ENCODE assay signal across 11 mouse cellular contexts in the genomic region with DNA sequence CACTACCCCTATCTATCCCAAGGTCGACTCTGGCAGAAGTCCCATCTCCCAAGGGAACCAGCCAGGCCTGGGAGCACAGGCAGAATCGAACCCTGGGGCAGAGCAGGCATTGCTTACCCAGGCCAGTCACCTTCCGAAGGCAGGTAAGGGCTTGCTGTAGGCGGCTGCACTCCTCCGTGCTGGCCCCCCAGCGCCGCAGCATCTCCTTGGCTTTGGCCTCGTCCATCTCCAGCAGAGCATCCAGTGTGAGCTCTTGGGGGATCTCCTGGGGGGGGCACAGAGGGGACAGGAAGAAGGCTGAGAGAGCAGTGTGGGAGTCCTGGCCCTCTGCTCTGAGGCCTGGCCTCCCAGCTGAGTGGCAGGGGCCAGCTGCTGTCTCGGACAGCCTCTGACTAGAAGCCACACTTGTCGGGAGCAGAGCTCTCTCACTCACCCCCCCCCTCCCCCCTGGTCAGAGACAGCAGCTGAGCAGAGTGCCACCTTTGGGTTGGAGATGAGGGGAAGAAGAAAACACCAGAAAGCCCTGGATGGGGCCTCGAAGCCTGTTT.
DNase-seq lines count a peak whose midpoint lies in the region; ATAC-seq and TF ChIP-seq lines count a peak whose summit lies in the region.
"Had no signal": no experiment of that assay in that cellular context is flagged by ENCODE, and none has a peak within 500 bp of the region (broad histone marks: within the 10 kb centered on the region; RNA-seq: fewer than 3 reads in every experiment).

No protein-coding gene starts in this region.

- TF ChIP-seq CTCF in kidney, adult 2 months (conservative IDR thresholded peaks at IDR 0.05; ENCODE audit: insufficient read depth, insufficient read length, low read depth, low read length): no peak
- 0 out of 2 replicates have a peak, but pooled peaks have one; percentile 5 for TF ChIP-seq CTCF in intestine, postnatal 0 days (IDR thresholded peaks at IDR 0.05; ENCODE audit: low read depth)

- H3K4me2 ChIP-seq in kidney, embryonic 15.5 days: no peak overlapping the region
- H3K4me2 ChIP-seq in intestine, postnatal 0 days (replicated peaks; ENCODE audit: low read depth): no peak overlapping the region
- H3K4me2 ChIP-seq in stomach, embryonic 16.5 days (ENCODE audit: low read depth, low read length): no peak overlapping the region

- peak; percentile 40; the same call in 1 of the 2 replicates for ATAC-seq in kidney, embryonic 15.5 days (replicated peaks; ENCODE audit: low FRiP score)
- no peak for ATAC-seq in intestine, postnatal 0 days
- ATAC-seq in stomach, embryonic 16.5 days (ENCODE audit: insufficient read depth, low FRiP score): no peak

- H3K4me3 ChIP-seq in kidney, embryonic 15.5 days (replicated peaks): no peak overlapping the region
- no peak overlapping the region for H3K4me3 ChIP-seq in kidney, adult 2 months (ENCODE audit: insufficient read depth, low read depth, low read length)
- H3K4me3 ChIP-seq in intestine, postnatal 0 days (ENCODE audit: low read depth, low read length): no peak overlapping the region
- H3K4me3 ChIP-seq in stomach, embryonic 16.5 days (replicated peaks; ENCODE audit: low read length): no peak overlapping the region

- H3K4me1 ChIP-seq in kidney, embryonic 15.5 days: peaks cover 25% of the 10 kb centered on the region
- no peaks in the 10 kb centered on the region for H3K4me1 ChIP-seq in kidney, adult 2 months (ENCODE audit: control insufficient read depth, insufficient read depth, low read length)
- no peaks in the 10 kb centered on the region for H3K4me1 ChIP-seq in intestine, postnatal 0 days (replicated peaks; ENCODE audit: control insufficient read depth, insufficient read depth, low read length)
- peaks cover 11% of the 10 kb centered on the region; the same call in 1 of the 2 replicates for H3K4me1 ChIP-seq in stomach, embryonic 16.5 days (ENCODE audit: control insufficient read depth, insufficient read depth, low read length)

- H3K9ac ChIP-seq in kidney, embryonic 15.5 days: no peak overlapping the region
- no peak overlapping the region for H3K9ac ChIP-seq in intestine, postnatal 0 days (ENCODE audit: low read depth, low read length)
- H3K9ac ChIP-seq in stomach, embryonic 16.5 days (ENCODE audit: low read length): peak overlapping the region; percentile 26

- no peak for TF ChIP-seq POLR2A in kidney, adult 2 months (IDR thresholded peaks at IDR 0.05; ENCODE audit: low read depth, low read length)

- peaks cover 12% of the 10 kb centered on the region; the same call in 1 of the 2 replicates for H3K36me3 ChIP-seq in kidney, embryonic 15.5 days
- no peaks in the 10 kb centered on the region for H3K36me3 ChIP-seq in kidney, adult 2 months (ENCODE audit: control insufficient read depth, insufficient read depth, low read length)
- H3K36me3 ChIP-seq in intestine, postnatal 0 days (ENCODE audit: control insufficient read depth, insufficient read depth): peaks cover 53% of the 10 kb centered on the region
- H3K36me3 ChIP-seq in stomach, embryonic 16.5 days (ENCODE audit: control insufficient read depth, insufficient read depth, low read length): peaks cover 8% of the 10 kb centered on the region; the same call in 1 of the 2 replicates

- DNase-seq in kidney, adult 2 months: no peak
- peak; percentile 38 for DNase-seq in retina, postnatal 1 day
- DNase-seq in retina, embryonic 14.5 days (ENCODE audit: low spot score): no peak
- DNase-seq in testis, postnatal 14 days (ENCODE audit: low spot score): no peak
- DNase-seq in right cerebral cortex, postnatal 36 days (ENCODE audit: low spot score in 2 of 2): no peak
- DNase-seq: adrenal gland, adult 8-10 months; cerebellum, adult 18-20 months; lung, postnatal 10 days had no signal

- no peaks in the 10 kb centered on the region for H3K9me3 ChIP-seq in kidney, embryonic 15.5 days (replicated peaks)
- H3K9me3 ChIP-seq in intestine, postnatal 0 days (ENCODE audit: control insufficient read depth): 0 out of 2 replicates have a peak, but pooled peaks cover 4% of the 10 kb centered on the region
- H3K9me3 ChIP-seq in stomach, embryonic 16.5 days (replicated peaks; ENCODE audit: control insufficient read depth, low read length): 0 out of 2 replicates have a peak, but pooled peaks cover 7% of the 10 kb centered on the region

- 51% methylated on average over 11 of the region's 11 CpGs for WGBS in kidney, embryonic 15.5 days
- 67% methylated on average over 11 of the region's 11 CpGs for WGBS in kidney, adult 2 months
- WGBS in intestine, postnatal 0 days: 76% methylated on average over 11 of the region's 11 CpGs
- WGBS in stomach, embryonic 16.5 days: 63% methylated on average over 11 of the region's 11 CpGs

- H3K27me3 ChIP-seq in kidney, embryonic 15.5 days: no peaks in the 10 kb centered on the region
- H3K27me3 ChIP-seq in kidney, adult 2 months (replicated peaks; ENCODE audit: control insufficient read depth, insufficient read depth, low read length): no peaks in the 10 kb centered on the region
- no peaks in the 10 kb centered on the region for H3K27me3 ChIP-seq in intestine, postnatal 0 days (replicated peaks; ENCODE audit: control insufficient read depth, insufficient read depth, low read length)
- H3K27me3 ChIP-seq in stomach, embryonic 16.5 days (ENCODE audit: control insufficient read depth, insufficient read depth, low read length): no peaks in the 10 kb centered on the region

- H3K27ac ChIP-seq in kidney, embryonic 15.5 days: peak overlapping the region; percentile 65; the same call in 1 of the 2 replicates
- no peak overlapping the region for H3K27ac ChIP-seq in kidney, adult 2 months (ENCODE audit: insufficient read depth, low read depth, low read length)
- H3K27ac ChIP-seq in intestine, postnatal 0 days (ENCODE audit: low read depth, low read length): no peak overlapping the region
- peak overlapping the region; percentile 27; the same call in 1 of the 2 replicates for H3K27ac ChIP-seq in stomach, embryonic 16.5 days (ENCODE audit: low read length)

Comparison
In these comparisons a context has a peak if more than half of its experiments do, and no peak if none do; other contexts are left out.
1. H3K27ac ChIP-seq: peak in kidney, embryonic 15.5 days (single experiment) and stomach, embryonic 16.5 days (single experiment); none in kidney, adult 2 months (single experiment) and intestine, postnatal 0 days (single experiment).